Mouse (Mus musculus) bone marrow, adult 2 months (tissue): Measurements from ENCODE around the gene Unc13b. TPM values are rescaled to one million over a fixed set of nuclear protein-coding genes. Genes with fewer than 3 reads are reported as not detected.

Source experiments
- H3K27ac ChIP-seq: fragments of 200-500 bp; 2 replicates; pipeline ENCODE4 v1.5.1; 2012; ENCODE audit warnings: low read depth, mild to moderate bottlenecking, control low read depth, inconsistent platforms, low read length; ENCODE audit not compliant: control insufficient read depth, poor library complexity, insufficient read depth
- H3K4me1 ChIP-seq: fragments of 200-500 bp; 2 replicates; pipeline ENCODE4 v1.6.1; 2011; ENCODE audit warnings: low read length; ENCODE audit not compliant: control insufficient read depth, insufficient read depth
- H3K4me3 ChIP-seq: fragments of 200-500 bp; replicated peaks from 2 replicates; pipeline ENCODE3; 2011; ENCODE audit warnings: mild to moderate bottlenecking, low read depth, low read length, control low read depth; ENCODE audit not compliant: control insufficient read depth
- CTCF ChIP-seq: fragments of 200-500 bp; IDR thresholded peaks from 2 replicates; pipeline ENCODE4 v1.5.1; 2011; ENCODE audit warnings: low read length, control low read depth; ENCODE audit not compliant: control insufficient read depth, insufficient read depth
- POLR2A ChIP-seq: fragments of 200-500 bp; IDR thresholded peaks from 2 replicates; pipeline ENCODE4 v1.6.1; 2011; ENCODE audit warnings: low read depth, mild to moderate bottlenecking, control low read depth, low read length, borderline replicate concordance; ENCODE audit not compliant: control insufficient read depth
- WGBS: fragments of 180-500 bp; shearing (Covaris S2); methylation state at CpG from one replicate; pipeline ENCODE4 v1.1.7; 2018; 5-methylcytosine and 5-hydroxymethylcytosine counted together
- polyA plus RNA-seq: library from polyadenylated mRNA; stranded (reverse); fragments of >200 nt; gene quantifications from 2 replicates; pipeline ENCODE4 v1.2.4, GENCODE M21; 2011; ENCODE audit warnings: low replicate concordance; ENCODE audit not compliant: missing spikeins, insufficient read depth, insufficient read length

The Unc13b gene
- polyA plus RNA-seq, 1 experiment = 3.8 TPM

GRCm38 (mm10) chr4:43021341-43021740 lies 37.4 kb upstream of the Unc13b start:
- 89% methylated on average over 17 of the region's 17 CpGs for WGBS
- TF ChIP-seq CTCF (no peak), POLR2A (no peak)
- H3K4me1 ChIP-seq = no peaks in the 10 kb centered on the region; the same call in 1 of the 2 replicates
- no peak overlapping the region for H3K27ac ChIP-seq
- H3K4me3 ChIP-seq = no peak overlapping the region

- 79% methylated on average over 14 of the region's 14 CpGs for WGBS
- Histone ChIP-seq H3K4me1 (no peaks in the 10 kb centered on the region; the same call in 1 of the 2 replicates), H3K4me3 (peak overlapping the region; percentile 80), H3K27ac (no peak overlapping the region)
- TF ChIP-seq CTCF (no peak), POLR2A (no peak)
Measured at GRCm38 (mm10) chr4:43024673-43025072, 34.1 kb upstream of the Unc13b start.

- H3K4me3 ChIP-seq = peak within 1 kb of the TSS; percentile 80
- TF ChIP-seq CTCF (peak; percentile 90), POLR2A (peak; percentile 71; the same call in 1 of the 2 replicates)
- no peaks in the 10 kb centered on the region; the same call in 1 of the 2 replicates for H3K4me1 ChIP-seq
- WGBS = 6% methylated on average over 42 of the region's 42 CpGs
- peak within 1 kb of the TSS; percentile 87 for H3K27ac ChIP-seq
Measured at GRCm38 (mm10) chr4:43025084-43025960, 33.4 kb upstream of the Unc13b start, which contains the start of gene Pigo. Gene Pigo, minus strand, starts transcription at chr4:43025819.

- WGBS = 90% methylated on average over 7 of the region's 7 CpGs
- TF ChIP-seq POLR2A (no peak), CTCF (no peak)
- no peak overlapping the region for H3K27ac ChIP-seq
- H3K4me1 ChIP-seq = peaks cover 2% of the 10 kb centered on the region; the same call in 1 of the 2 replicates
- H3K4me3 ChIP-seq = no peak overlapping the region
Measured at GRCm38 (mm10) chr4:43029121-43029520, 29.6 kb upstream of the Unc13b start.

- Histone ChIP-seq H3K27ac (no peak overlapping the region), H3K4me3 (no peak overlapping the region)
Measured at GRCm38 (mm10) chr4:43029749-43030148, 29.0 kb upstream of the Unc13b start.

GRCm38 (mm10) chr4:43030352-43030751 lies 28.4 kb upstream of the Unc13b start:
- Histone ChIP-seq H3K4me1 (peaks cover 2% of the 10 kb centered on the region; the same call in 1 of the 2 replicates), H3K27ac (no peak overlapping the region; the same call in 1 of the 2 replicates), H3K4me3 (peak overlapping the region; percentile 97)
- TF ChIP-seq POLR2A (no peak), CTCF (no peak)
- WGBS = 76% methylated on average over 9 of the region's 9 CpGs

More at GRCm38 (mm10) chr4:43029749-43030148, 29.0 kb upstream of the Unc13b start:
- TF ChIP-seq CTCF (no peak), POLR2A (no peak)
- H3K4me1 ChIP-seq = peaks cover 2% of the 10 kb centered on the region; the same call in 1 of the 2 replicates
- 92% methylated on average over 9 of the region's 9 CpGs for whole genome bisulfite sequencing

GRCm38 (mm10) chr4:43030780-43031230 lies 27.9 kb upstream of the Unc13b start:
- H3K4me1 ChIP-seq = peaks cover 2% of the 10 kb centered on the region; the same call in 1 of the 2 replicates
- 3% methylated on average over 28 of the region's 28 CpGs for WGBS
- peak overlapping the region; percentile 83 for H3K27ac ChIP-seq
- H3K4me3 ChIP-seq = peak overlapping the region; percentile 97
- TF ChIP-seq POLR2A = no peak
- TF ChIP-seq CTCF = no peak

GRCm38 (mm10) chr4:43031237-43031995 lies 27.3 kb upstream of the Unc13b start, which contains the start of gene Stoml2:
Gene Stoml2, minus strand, starts transcription at chr4:43031710.
- 2% methylated on average over 38 of the region's 38 CpGs for WGBS

More at GRCm38 (mm10) chr4:43031237-43031995, 27.3 kb upstream of the Unc13b start, which contains the start of gene Stoml2:
- H3K27ac ChIP-seq = peak within 1 kb of the TSS; percentile 83
- TF ChIP-seq POLR2A (peak; percentile 77; the same call in 1 of the 2 replicates), CTCF (peak; percentile 35; the same call in 1 of the 2 replicates)
- H3K4me3 ChIP-seq = peak within 1 kb of the TSS; percentile 97
- peaks cover 2% of the 10 kb centered on the region; the same call in 1 of the 2 replicates for H3K4me1 ChIP-seq
